Mouse (Mus musculus): ENCODE measurements around the gene Ilk.
"Not testable (repeated sequence)": the region's sequence is repeated elsewhere in the genome, so short reads cannot be mapped to it uniquely, and the experiment has no call there.

Gene Ilk

DNA sequence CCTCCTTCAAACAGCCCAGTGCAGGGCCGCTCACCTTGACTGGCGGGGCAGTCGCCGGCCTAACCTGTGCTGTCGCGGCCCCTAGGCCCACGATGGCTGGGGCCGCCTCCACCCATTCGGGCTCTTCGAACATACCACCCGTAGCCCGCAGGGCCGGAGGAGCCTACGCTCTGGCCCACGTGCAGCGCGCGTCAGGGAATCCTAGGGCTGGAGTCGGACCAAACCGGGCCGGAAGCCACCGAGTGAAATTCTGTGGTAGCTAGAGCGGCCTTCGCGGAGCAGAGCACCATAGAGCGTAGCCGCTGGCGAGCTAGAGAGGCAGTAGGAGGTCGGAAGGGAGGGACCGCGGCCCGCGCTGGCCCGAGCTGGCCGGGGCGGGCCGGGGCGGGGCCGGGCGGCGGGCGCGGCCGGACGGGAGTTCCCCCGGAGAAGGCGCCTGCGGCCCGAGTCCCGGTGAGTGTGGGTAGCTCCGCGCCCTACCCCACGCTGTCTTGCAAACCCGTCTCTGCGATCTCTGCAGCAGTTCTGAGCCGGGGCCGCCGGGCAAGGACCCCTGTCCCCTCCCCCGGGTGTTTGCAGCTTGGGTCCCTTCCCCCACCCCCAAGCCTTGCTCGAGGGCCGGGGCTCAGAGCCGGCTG is at the start of gene Ilk:
Ilk (plus strand) TSS at position 329 of the 638 bp plus-strand sequence.
- peak; percentile 71 to 94 for DNase-seq (ENCODE audit: low spot score in 2 of 2)

DNA sequence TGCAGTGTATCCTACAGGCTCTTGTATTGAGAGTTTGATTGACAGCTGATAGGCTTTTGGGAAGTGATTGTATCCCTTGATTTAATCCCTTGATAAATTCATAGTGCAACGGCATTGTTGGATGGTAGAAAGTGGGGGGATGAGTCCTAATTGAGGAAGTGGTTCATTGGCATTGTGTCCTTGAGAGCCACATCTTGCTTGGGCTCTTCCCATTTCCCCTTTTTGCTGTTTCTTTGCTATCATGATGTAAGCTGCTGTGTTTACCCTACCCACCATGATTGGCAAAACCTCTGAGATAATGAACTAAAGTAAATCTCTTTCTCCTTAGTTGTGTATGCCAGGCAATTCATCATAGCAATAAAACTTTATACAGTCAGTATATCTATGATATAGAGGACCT is 45.5 kb upstream of the Ilk start:
- DNase-seq (ENCODE audit: low spot score in 2 of 2): no peak

DNA sequence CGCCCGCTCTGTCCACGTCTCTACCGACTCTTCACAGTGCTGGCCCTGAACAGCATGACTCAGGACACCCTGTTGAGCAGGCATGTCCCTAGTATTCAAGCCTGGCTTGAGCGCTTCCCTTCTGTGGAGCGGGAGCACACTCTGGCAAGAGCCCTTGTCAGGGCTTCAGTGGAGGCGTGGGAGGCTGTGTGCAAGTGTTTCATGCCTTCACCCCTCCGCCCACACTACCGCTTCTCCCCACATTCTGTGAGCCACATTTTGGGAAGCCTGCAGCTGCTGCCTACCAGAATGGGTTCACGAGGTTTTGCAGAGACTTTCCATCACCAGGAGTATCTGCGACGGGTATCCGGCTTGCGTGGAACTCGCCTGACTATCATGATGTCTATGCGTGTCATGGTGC is 33.2 kb upstream of the Ilk start:
- DNase-seq (ENCODE audit: low spot score in 2 of 2): peak; percentile 26 to 44

DNA sequence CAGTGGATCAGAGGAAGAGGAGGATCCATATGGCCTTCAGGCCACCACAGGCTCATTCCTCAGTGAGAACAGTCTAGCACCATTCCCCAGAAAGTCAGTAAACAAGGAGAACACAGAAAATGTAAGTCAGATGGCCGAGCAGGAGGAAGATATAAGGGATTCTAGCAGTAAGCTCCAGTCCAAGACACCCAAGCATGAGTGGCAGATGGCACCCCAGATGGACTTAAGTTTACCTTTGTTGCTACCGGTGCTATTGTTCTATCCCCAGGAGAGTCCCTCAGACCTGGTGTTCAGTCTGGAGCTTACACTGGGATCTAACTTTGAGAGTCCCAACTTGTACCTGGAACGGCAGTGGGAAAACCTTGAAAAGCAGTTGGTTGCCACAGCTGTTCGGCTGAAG is 32.6 kb upstream of the Ilk start:
- DNase-seq (ENCODE audit: low spot score in 2 of 2): no peak

DNA sequence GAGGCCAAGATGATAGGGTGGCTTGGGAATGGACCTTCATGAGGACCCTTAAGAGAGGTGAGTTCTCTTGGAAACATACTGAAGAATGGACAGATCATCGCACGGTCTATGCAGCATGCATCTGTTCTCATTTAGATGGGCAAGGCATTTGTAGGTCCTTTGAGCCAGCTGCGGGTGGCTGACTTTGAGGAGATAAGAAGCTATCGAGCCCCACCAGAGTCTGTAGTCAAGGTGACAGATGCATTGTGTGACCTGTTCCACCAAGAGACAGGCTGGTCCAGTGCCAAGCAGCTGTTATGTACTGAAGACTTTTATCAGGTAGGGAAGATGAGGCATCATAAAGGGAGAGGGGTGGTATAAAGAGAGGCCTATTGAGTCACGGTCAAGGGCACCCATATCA is 27.7 kb upstream of the Ilk start:
- DNase-seq (ENCODE audit: low spot score in 2 of 2): no peak

DNA sequence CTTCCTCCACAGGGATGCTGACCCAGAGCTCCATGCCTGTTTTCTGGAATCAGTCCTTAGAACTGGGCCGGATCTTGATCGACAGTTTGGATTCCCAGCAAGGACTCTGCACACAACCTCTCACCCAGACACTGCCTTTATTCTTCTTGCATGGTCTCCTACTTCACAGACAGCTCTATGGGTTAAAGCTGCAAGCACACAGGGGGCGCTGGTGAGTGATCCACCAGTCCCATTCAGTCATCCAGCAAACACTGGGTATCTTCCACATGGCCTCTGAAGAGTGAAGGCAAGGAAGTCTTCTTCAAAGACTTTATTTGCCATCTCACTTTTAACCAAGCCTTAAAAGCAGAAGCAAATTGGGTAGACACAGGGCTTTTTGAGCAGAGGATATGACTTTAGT is 21.0 kb upstream of the Ilk start:
- DNase-seq (ENCODE audit: low spot score in 2 of 2): no peak

DNA sequence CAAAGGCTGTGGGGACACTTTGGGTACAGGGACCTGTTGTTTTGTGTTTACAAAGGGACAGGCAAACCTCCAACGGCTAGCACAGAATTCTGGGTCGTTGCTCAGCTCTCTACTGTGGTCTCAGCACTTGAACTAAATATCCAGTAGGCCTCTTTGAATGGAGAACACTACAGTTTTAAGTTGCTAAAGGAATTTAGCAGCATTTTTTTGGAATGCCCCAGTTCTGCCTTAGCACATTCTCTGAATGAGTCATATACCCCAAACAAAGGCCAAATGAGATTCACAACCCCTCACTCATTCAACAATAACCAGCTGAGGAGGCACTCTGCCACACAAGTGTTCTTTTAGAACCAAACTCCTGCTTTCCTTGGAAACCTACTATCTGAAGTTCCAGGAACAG is 14.5 kb upstream of the Ilk start:
- DNase-seq (ENCODE audit: low spot score in 2 of 2): no peak

DNA sequence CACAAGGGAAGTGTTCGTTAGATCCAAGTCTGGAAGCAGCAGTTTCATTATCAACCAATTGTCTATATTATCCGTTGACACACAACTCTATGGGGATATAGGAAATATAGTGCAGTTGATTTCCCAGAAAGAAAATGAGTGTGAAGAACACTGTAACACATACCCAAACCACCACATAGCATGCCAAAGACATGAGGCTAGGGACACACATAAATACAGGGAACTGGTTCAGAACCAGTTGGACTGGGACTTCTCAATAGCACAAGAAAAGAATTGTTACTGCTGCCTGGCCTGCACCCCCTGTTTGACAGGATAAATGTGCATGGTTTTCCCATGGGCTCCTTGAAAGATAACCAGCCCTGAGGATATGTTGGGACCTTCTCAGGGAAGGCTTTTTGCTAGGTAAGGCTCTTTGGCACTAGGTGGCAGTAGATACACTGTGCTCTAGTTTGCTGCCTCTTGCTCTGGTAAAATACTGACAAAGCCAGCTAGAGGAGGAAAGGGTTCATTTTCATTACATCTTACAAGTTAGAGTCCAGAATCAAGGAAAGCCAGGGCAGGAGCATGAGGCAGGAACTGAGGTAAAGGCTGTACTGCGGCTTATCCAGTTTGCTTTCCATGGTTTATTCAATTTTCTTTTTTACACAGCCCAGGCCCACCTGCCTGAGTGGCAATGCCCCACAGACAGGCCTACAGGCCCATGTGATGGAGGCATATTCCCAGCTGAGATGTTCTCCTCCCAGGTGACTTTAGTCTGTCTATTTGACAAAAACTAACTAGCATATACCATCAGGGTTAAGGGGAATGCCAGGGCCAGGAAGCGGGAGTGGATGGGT is 10.0 kb upstream of the Ilk start:
- peak in 1 of 2 experiments; percentile 74 for DNase-seq (ENCODE audit: low spot score in 2 of 2)

DNA sequence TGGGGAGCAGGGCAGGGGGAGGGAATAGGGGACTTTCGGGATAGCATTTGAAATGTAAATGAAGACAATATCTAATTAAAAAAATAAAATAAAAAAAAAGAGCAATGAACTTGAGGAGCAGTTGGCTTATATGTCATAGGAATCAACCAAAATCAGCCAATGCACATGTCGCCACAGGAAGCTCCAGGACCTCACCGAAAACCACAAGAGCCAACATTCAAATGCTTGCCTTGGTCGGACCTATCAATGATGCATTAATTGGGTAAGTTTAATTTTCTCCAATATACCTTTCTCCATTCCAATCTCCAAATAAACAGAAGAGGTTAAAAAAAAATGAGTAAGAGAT is 9.4 kb upstream of the Ilk start:
- DNase-seq (ENCODE audit: low spot score in 2 of 2): no peak

DNA sequence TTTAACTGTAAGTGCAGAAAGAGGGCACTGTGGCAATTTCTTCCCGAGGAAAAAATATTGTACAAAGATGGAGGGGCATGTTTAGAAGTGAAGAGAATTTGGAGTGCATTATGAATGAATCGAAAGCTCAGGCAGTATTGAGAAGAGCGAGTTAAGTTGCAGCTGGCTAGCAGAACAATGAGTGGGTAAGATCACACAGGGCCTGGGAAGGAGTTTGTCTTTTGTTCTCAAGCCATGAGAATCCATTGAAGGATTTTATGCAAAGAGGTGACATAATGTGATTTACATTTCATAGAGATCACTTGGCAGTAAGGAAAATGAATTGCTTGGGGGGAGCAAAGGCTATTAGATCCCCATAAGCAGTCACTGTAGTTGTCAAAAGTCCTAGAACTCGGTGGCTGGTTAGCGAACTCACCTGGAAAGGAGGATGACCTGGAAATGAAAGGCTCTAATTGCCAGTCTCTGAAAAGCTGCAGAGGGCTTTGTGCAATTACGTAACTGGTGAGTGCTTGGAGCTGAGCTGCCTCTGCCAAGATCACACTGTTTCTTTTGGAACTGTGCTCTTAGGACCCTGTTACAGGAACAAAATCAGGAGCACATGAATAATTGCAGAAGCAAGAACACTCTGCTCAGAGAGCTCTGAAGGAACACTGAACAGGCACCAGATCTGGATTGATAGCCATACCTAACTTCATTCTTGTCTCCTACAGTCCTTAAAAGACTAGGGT is 7.5 kb upstream of the Ilk start:
- DNase-seq (ENCODE audit: low spot score in 2 of 2): no peak

DNA sequence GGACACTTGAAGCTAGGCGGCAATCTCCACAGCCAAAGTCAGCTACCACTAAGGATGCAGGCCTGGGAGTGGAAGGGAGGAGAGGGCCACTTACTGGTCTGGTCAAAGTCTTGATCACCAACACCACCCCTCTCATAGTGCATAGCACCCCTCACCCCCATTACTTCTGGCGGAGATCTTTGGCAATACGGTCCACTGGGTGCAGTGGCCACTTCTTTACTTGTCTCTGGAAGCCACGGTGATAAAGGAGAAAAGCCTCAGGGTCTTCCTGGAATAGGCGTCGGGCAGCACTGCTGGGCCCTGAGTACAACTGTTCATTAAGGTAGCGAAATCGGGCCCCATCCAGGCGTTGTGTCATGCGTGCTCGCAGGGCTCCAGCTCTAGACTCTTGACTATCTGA is 2.6 kb upstream of the Ilk start:
- no peak for DNase-seq (ENCODE audit: low spot score in 2 of 2)

DNA sequence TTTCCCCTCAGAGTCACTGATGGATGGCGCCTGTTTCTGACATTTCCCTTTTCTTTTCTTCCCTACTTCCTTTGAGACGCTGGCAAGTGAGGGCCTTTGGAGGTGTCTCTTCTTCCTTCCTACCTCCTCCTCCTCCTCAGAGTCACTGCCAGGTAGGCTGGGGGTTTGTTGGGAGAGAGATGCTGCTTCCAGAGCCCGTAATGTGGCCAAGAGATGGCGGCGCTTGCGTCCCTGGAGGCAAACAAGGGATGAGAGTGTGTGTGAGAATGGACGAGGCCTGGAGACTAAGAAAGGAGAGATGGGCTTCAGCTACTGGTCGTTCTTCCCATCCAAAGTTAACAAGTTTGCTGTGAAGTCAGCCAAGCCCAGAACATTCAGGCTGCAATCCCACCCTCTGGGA is 1.6 kb upstream of the Ilk start:
- no peak for DNase-seq (ENCODE audit: low spot score in 2 of 2)

DNA sequence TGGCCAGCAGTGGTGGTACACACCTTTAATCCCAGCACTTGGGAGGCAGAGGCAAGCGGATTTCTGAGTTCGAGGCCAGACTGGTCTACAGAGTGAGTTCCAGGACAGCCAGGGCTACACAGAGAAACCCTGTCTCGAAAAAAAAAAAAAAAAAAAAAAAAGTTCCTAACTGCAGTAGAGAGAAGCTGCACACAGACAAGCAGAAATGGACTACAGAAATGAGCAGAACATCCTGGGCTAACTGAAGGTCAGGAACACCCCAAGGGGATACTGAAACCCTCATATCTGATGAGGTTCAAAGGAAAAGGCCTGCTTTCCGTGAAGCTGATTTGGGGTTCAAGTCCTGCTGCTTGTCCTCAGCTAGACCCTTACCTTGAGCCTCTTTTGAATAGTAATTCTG is 928 bp upstream of the Ilk start:
- DNase-seq (ENCODE audit: low spot score in 2 of 2): not testable (repeated sequence)

DNA sequence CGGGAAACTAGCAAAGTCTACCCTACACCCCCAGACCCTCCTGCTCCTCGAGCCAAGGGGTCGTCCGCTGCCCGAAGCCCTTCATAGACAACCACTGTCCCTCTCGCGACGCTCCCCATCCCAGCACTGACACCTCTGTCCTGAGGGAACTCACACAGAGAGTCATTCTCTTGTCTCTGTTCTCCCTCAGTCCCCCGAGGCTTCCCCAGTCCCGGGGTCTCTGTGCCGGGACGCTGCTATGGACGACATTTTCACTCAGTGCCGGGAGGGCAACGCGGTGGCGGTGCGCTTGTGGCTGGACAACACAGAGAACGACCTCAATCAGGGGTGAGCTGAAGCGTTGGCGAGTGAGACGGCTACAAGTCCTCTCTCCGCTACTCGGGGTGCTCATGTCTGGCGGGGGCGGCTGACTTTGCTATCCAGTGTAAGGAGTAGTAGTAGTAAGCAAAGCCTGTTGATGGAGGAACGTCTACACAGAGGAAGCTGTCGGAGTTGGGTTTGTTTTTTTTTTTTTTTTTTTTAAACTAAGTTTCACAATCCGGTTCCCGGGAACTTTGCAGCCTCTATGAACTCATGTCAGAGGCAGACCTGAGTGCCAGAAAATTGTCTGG is 624 bp downstream of the Ilk start, which contains the start of gene Rrp8:
Rrp8 (minus strand) TSS at position 475 of the 611 bp plus-strand sequence.
- DNase-seq (ENCODE audit: low spot score in 2 of 2): peak in 1 of 2 experiments; percentile 43

DNA sequence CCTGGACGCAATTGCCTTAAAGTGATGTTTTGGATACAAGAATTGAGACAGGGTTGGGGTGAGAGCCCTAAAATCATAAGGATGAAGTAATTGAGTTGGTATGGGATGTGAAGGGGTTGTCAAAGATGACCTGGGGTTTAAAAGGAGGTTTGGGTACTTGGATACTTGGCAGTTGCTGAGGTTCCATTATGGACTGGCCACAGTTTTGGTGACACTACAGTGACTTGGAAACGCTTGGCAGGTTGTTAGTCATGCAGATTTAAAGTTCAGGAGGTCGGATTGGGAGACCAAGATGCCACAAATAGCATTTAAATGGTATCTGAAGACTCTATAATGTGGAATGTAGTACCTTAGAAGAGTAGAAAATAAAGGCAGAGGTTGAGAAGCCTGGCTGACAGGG is 1.3 kb downstream of the Ilk start:
- no peak for DNase-seq (ENCODE audit: low spot score in 2 of 2)

DNA sequence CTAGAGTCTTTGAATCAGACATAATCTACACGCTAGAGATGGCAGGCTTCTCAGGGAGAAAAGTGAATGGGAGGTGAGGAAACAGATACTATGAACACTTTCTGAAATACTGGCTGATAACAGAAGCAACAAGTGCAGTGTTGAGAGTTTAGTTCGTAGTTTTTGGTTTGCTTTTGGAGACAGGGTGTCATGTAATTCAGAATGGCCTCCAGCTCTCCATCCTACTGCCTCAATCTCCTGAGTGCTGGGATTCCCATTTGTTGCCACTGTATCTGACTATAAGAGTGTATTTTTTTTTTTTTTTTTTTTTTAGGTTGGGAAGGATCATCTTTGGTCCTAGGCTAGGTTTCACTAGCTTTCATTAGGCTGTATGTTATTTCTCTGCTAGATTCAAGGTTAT is 1.9 kb downstream of the Ilk start:
- DNase-seq (ENCODE audit: low spot score in 2 of 2): no peak

DNA sequence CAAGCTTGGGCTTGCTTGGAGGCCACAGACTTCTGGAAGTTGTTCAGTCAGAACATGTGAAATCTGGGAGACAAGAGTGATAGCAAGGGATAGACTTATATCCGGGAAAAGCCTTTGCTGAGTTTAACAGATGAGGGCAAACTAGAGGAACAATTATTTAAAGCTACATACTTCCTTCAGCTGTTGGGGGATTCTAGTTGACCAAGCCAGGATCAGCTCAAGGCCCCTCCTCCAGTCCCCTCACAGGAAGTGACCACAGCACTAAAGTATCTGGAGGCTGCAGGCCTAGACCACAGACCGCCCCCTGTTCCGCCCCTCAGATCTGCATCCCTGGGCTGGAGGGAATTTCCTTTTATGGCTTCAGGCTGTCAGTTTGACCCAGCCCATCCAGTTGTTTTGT is 2.6 kb downstream of the Ilk start:
- no peak for DNase-seq (ENCODE audit: low spot score in 2 of 2)

DNA sequence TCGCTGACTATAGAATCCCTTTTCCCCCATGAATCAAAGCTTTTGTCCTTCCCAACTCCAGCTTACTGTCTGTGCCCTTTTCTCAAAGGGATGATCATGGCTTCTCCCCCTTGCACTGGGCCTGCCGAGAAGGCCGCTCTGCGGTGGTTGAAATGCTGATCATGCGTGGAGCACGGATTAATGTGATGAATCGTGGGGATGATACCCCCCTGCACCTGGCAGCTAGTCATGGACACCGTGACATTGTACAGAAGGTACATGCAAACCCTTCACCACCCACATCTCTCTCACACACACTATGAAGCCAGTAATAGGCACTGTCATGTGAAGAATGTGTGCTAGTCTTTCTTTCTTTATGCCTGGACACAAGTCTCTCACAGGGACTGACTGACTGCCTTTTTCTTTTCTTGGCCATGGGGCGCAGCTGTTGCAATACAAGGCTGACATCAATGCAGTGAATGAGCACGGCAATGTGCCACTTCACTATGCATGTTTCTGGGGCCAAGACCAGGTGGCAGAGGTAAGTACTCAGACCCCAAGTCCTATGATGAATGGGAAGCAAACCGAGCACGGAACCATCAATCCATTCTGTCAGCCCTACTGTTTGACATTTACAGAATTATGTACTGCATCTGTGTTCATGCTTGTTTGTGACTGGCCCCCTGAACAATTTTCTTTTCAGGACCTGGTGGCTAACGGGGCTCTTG is 3.9 kb downstream of the Ilk start:
- DNase-seq (ENCODE audit: low spot score in 2 of 2): no peak

DNA sequence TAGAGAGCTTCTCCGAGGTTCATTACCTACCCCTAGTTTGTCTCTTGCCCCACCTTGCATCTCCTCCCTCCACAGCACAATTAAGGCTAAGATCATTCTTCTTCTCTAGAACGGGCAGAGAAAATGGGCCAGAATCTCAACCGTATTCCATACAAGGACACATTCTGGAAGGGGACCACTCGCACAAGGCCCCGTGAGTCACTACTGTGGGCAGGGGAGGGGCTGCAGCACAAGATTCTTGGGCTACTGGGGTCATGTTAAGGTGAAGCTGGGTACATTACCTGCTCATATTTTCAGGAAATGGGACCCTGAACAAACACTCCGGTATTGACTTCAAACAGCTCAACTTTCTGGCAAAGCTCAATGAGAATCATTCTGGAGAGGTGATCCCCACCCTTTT is 4.5 kb downstream of the Ilk start:
- DNase-seq (ENCODE audit: low spot score in 2 of 2): no peak

DNA sequence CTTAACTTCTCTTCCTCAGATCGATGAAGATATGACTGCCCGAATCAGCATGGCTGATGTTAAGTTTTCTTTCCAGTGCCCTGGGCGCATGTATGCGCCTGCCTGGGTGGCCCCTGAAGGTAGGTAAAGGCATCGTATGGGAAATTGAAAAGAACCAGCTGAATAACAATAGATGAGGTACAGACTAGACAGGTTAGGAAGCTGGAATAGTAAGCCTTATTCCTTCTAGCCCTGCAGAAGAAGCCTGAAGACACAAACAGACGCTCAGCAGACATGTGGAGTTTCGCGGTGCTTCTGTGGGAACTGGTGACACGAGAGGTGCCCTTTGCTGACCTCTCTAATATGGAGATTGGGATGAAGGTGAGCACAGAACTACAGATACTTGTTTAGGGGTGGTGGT is 5.6 kb downstream of the Ilk start:
- DNase-seq (ENCODE audit: low spot score in 2 of 2): no peak

DNA sequence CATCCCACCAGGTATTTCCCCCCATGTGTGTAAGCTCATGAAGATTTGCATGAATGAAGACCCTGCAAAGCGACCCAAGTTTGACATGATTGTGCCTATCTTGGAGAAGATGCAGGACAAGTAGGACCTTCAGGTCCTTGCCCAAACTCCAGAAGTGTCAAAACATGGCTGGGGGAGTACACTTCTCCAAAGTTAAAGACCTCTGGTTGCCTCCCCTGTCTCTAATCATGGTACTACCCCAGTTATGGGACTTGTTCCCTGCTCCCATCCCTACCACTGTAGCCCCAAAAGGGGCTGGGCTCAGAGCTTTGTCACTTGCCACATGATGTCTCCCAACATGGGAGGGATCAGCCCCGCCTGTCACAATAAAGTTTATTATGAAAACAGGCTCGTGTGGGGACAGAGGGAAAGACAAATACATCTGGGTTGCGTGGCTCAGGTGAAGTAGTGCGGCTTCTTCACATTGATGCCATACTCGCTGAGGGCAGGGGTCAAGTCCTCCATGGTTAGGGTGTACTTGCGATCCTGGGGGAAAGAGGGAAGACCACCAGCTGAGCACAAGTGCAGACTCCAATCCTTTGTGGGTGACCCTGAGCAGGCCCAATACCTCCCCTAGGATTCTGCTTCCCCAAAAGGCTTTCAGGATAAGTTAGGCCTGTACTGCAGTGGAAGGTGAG is 6.3 kb downstream of the Ilk start:
- not testable (repeated sequence) for DNase-seq (ENCODE audit: low spot score in 2 of 2)
